Mouse (Mus musculus) macrophage (primary cell): ENCODE data around the gene Fam71a. TPM values are rescaled to one million over a fixed set of nuclear protein-coding genes. Genes with fewer than 3 reads are reported as not detected.
A peak's percentile ranks its signal among the peaks of the same experiment; 100 is the strongest.

ENCODE experiments used
- H3K27ac ChIP-seq: fragments of 350-480 bp; formaldehyde crosslinking; 2 replicates; pipeline ENCODE4 v1.9.0; 2021
- H3K36me3 ChIP-seq: fragments of 350-480 bp; formaldehyde crosslinking; 2 replicates; pipeline ENCODE4 v1.9.0; 2021; ENCODE audit errors: inconsistent target
- H3K4me3 ChIP-seq: fragments of 350-480 bp; formaldehyde crosslinking; 2 replicates; pipeline ENCODE4 v1.9.0; 2021; ENCODE audit errors: inconsistent target
- H3K79me2 ChIP-seq: fragments of 350-480 bp; formaldehyde crosslinking; 2 replicates; pipeline ENCODE4 v1.9.0; 2021; ENCODE audit errors: inconsistent target
- WGBS: methylation state at CpG from one replicate; pipeline ENCODE4 v1.1.7; 2026; ENCODE audit warnings: inconsistent platforms; ENCODE audit not compliant: missing documents; 5-methylcytosine and 5-hydroxymethylcytosine counted together
- polyA plus RNA-seq: library from polyadenylated mRNA; stranded (reverse); fragments of 250-400 nt; gene quantifications from 3 replicates; pipeline ENCODE4 v1.2.4, GENCODE M21; 2018; ENCODE audit warnings: inconsistent platforms
- total RNA-seq, 78 experiments: library from RNA; depleted of rRNA; stranded (reverse); fragments of 250-400 nt; gene quantifications; 1 replicate in 9 of 78; 2 replicates in 24 of 78; 3 replicates in 43 of 78; 4 replicates in 2 of 78; pipeline ENCODE4 v1.2.4; 2018; ENCODE audit warnings: inconsistent platforms in 56 of 78

Gene Fam71a
- total RNA-seq (2018; cell fraction: chromatin; rRNA removed), result 1 to 10 TPM in 2 of 26 experiments, under 1 TPM in 11, not detected in 13; 0.28 to 1.7 (median 0.57) TPM
- total RNA-seq (2018; cell fraction: cytosol; rRNA removed), result under 1 TPM in 2 of 26 experiments, not detected in 24; 0.09 TPM
- total RNA-seq (2018; cell fraction: nucleus; rRNA removed), result 10 to 100 TPM in 1 of 26 experiments, 1 to 10 TPM in 1, under 1 TPM in 15, not detected in 9; 0.21 to 15.2 (median 0.40) TPM
- polyA plus RNA-seq, result not detected in 3 replicates

- WGBS, result 74% methylated on average over 3 of the region's 3 CpGs
- Histone ChIP-seq H3K4me3 (no peak within 1 kb of the TSS), H3K36me3 (peaks cover 3% of the 10 kb centered on the region; the same call in 1 of the 2 replicates), H3K27ac (no peak within 1 kb of the TSS), H3K79me2 (no peaks in the 10 kb centered on the region)
Measured at GRCm38 (mm10) chr1:191164717-191165116, at the start of gene Fam71a. TSS of gene Fam71a (minus strand) at chr1:191164817.

GRCm38 (mm10) chr1:191211096-191211495 lies 46.5 kb upstream of the Fam71a start:
- Histone ChIP-seq H3K4me3 (no peak overlapping the region), H3K79me2 (no peaks in the 10 kb centered on the region), H3K27ac (no peak overlapping the region), H3K36me3 (no peaks in the 10 kb centered on the region)
- 81% methylated on average over 2 of the region's 2 CpGs for WGBS

GRCm38 (mm10) chr1:191205791-191206190 lies 41.2 kb upstream of the Fam71a start:
- H3K27ac ChIP-seq, result no peak overlapping the region
- WGBS, result 85% methylated on average over 4 of the region's 5 CpGs
- H3K4me3 ChIP-seq, result no peak overlapping the region
- no peaks in the 10 kb centered on the region for H3K79me2 ChIP-seq
- H3K36me3 ChIP-seq, result no peaks in the 10 kb centered on the region

DNA sequence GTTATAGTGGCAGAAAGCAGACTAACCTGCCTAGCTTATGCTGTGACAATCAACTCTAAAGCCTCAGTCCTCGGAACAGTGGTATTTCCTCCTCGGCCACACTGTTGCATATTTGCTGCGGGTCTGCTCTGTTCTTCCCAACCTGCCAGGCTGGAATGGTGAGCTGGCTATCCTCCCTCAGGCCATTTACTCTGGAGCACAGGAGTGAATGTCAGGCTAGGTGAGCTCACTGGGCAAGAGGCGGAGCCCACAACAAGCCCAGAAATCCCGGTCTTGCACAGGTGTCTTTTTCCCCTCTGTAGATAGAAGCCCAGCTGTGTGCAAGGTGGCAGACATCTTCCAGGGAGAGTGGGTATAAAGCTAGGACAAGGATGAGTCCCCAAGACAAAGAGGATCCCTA lies 40.3 kb upstream of the Fam71a start:
- 87% methylated on average over 5 of the region's 5 CpGs for WGBS
- Histone ChIP-seq H3K36me3 (no peaks in the 10 kb centered on the region), H3K4me3 (no peak overlapping the region), H3K27ac (no peak overlapping the region), H3K79me2 (no peaks in the 10 kb centered on the region)

DNA sequence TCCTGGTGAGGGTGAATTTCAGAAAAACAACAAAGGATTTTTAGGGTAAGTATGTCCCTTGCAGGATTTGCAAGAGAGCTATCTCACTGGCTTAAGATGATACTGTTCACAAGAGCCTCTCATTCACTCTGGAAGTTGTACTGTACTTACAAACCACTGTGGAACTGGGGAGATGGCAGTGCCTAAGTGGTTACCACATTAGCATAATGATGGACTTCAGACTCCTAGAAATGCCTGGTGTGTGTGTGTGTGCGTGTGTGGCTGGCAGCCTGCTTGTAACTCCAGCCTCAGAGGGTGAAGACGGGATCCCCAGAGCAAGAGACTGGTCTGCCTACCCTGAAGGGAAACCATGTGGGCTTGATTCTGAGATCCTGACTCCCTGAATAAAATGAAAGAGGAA lies 38.9 kb upstream of the Fam71a start:
- Histone ChIP-seq H3K4me3 (no peak overlapping the region), H3K79me2 (no peaks in the 10 kb centered on the region), H3K36me3 (no peaks in the 10 kb centered on the region), H3K27ac (0 out of 2 replicates have a peak overlapping the region, but pooled peaks have one; percentile 98)
- 100% methylated on average over 2 of the region's 2 CpGs for WGBS

GRCm38 (mm10) chr1:191202208-191202952 lies 37.8 kb upstream of the Fam71a start:
- Histone ChIP-seq H3K27ac (peak overlapping the region; percentile 98), H3K36me3 (no peaks in the 10 kb centered on the region), H3K79me2 (no peaks in the 10 kb centered on the region), H3K4me3 (no peak overlapping the region)
- 93% methylated on average over 10 of the region's 11 CpGs for WGBS

DNA sequence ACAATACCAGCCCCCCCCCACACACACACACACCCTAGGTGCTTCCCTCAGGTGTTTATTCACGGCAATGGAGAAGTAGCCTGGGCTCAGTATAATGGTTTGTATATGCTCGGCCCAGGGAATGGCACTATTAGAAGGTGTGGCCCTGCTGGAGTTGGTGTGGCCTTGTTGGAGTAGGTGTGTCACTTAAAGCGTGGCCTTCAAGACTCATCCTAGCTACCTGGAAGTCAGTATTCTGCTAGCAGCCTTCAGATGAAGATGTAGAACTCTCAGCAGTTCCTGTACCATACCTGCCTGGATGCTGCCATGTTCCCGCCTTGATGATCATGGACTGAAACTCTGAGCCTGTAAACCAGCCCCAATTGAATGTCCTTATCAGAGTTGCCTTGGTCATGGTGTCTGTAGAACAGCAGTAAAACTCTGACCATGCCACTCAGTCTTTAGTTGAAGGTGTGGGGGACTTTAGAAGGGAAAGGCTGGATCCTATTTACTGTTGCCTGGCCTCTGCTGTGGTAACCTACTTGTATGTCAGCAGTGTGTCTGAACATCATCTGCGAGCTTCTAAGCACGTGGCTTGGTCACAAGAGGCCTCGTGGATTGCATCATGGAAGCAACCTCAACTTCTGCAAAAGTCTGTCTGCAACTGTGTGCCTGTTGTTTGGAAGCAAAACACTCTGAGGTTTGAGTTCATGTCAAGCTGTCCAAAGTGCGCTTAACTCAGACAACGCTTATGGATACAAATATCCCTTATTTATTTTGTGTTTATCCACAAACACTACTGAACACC lies 36.4 kb upstream of the Fam71a start:
- no peak overlapping the region for H3K4me3 ChIP-seq
- no peaks in the 10 kb centered on the region for H3K36me3 ChIP-seq
- H3K27ac ChIP-seq, result peak overlapping the region; percentile 98
- 38% methylated on average over 9 of the region's 9 CpGs for WGBS
- H3K79me2 ChIP-seq, result no peaks in the 10 kb centered on the region

- H3K27ac ChIP-seq, result peak overlapping the region; percentile 98
- 0% methylated on average over 7 of the region's 7 CpGs for WGBS
- no peak overlapping the region for H3K4me3 ChIP-seq
- no peaks in the 10 kb centered on the region for H3K79me2 ChIP-seq
- H3K36me3 ChIP-seq, result no peaks in the 10 kb centered on the region
Measured at GRCm38 (mm10) chr1:191197916-191198315, 33.3 kb upstream of the Fam71a start.

DNA sequence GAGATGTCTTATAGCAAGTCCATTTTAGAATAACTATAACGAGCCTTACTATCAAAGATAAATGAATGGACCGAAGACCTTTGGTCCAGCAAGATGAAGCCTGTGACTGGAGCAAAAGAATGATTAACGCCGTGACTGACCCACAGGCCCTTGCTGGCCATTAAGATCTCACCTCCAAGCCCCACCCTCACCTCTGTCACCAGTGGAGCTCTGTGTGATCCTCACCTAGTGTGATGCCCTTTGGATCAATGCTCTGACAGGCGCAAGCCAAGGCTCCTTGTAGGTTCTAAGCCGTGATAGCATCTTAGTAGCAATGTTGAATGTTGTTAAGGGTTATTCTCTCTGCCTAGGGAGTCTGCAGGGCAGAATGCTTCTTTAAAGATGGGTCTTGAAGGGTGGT lies 31.4 kb upstream of the Fam71a start:
- H3K27ac ChIP-seq, result peak overlapping the region; percentile 98; the same call in 1 of the 2 replicates
- H3K4me3 ChIP-seq, result no peak overlapping the region
- no peaks in the 10 kb centered on the region for H3K79me2 ChIP-seq
- WGBS, result 94% methylated on average over 6 of the region's 6 CpGs
- no peaks in the 10 kb centered on the region for H3K36me3 ChIP-seq

DNA sequence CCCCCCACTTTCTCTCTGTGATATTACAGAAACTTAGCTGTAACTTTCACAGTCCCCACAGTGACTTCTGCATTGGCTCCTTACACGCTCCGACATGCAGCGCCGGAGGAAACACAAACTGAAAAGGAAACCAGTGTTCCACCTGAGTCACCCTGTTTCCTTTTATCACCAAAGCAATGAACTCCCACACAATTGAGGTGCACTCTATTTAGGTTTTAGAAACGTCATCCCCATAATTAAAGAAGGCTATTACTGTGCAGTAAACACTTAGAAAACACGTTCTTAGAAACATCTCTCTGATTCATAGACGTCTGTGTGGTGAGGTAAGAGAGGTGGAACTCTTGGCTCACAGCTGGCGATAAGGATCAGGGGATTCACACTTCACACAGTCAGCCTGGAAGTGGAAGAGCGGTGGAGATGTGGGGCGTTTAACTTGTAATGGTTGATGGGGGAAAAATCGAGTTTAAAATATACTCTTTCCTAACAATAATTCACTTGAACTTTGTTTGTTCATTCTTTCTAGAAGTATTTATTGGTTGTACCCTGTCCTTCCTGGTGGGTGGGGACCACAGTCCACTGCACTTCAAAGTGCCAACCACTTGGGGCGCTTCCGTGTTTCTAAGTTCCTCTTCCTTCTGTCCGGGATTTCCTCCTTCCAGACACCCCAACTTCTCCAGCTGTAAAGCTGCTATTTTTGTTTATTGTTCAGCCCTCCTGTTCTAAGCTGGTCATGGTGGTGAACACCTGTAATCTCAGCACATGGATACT lies 29.2 kb upstream of the Fam71a start:
- no peaks in the 10 kb centered on the region for H3K36me3 ChIP-seq
- WGBS, result 6% methylated on average over 14 of the region's 14 CpGs
- H3K79me2 ChIP-seq, result no peaks in the 10 kb centered on the region
- H3K4me3 ChIP-seq, result no peak overlapping the region
- peak overlapping the region; percentile 80 for H3K27ac ChIP-seq

- Histone ChIP-seq H3K79me2 (no peaks in the 10 kb centered on the region), H3K36me3 (no peaks in the 10 kb centered on the region), H3K4me3 (no peak overlapping the region), H3K27ac (no peak overlapping the region)
- 97% methylated on average over 6 of the region's 6 CpGs for WGBS
Measured at GRCm38 (mm10) chr1:191192751-191193150, 28.1 kb upstream of the Fam71a start.

DNA sequence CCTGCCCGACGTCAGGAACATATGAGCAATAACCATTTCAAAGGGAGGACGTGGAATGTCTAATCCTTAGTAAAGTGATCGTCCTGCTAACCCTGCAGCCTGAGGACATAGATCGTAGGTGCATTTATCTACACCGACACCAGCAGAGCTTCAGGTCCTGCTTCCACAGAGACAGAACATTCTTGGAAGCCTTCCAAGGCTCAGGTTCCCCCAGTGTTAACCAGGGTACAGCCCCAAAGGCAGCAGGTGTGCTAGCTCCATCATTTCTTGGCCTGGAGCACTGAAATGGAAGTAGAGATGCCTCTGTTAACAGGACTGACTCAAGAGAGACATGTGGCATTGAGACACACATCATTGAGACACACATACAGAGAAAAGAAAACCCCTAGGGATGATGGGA lies 27.6 kb upstream of the Fam71a start:
- H3K27ac ChIP-seq, result no peak overlapping the region
- H3K36me3 ChIP-seq, result no peaks in the 10 kb centered on the region
- 93% methylated on average over 6 of the region's 6 CpGs for WGBS
- H3K79me2 ChIP-seq, result no peaks in the 10 kb centered on the region
- H3K4me3 ChIP-seq, result no peak overlapping the region

- Histone ChIP-seq H3K36me3 (no peaks in the 10 kb centered on the region), H3K27ac (peak overlapping the region; percentile 55), H3K4me3 (no peak overlapping the region), H3K79me2 (no peaks in the 10 kb centered on the region; the same call in 1 of the 2 replicates)
- 81% methylated on average over 6 of the region's 6 CpGs for WGBS
Measured at GRCm38 (mm10) chr1:191189671-191190372, 25.2 kb upstream of the Fam71a start.

DNA sequence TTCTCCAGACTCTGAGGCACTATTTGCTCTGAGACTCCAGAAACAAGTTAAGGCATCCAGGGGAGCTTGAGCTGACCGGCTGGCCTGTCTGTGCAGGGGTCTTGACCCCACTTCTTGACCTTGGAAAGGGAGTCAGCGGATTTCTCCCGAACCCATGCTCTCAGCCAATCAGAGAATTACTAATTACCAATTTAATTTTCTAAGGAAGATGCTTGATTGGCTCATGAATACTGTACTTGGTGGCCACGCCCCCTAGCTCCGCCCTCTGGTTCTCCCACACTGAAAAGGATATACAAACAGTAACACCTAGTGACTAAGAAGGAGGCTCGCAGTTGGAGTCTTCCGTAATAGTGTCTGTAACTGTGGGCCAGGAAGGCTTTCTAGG lies 21.8 kb upstream of the Fam71a start:
- H3K79me2 ChIP-seq, result peaks cover 16% of the 10 kb centered on the region
- H3K4me3 ChIP-seq, result no peak overlapping the region; the same call in 1 of the 2 replicates
- no peaks in the 10 kb centered on the region for H3K36me3 ChIP-seq
- WGBS, result 25% methylated on average over 7 of the region's 7 CpGs
- peak overlapping the region; percentile 87 for H3K27ac ChIP-seq
